Mouse (Mus musculus) liver, embryonic 14.5 days (tissue): ENCODE results near the gene Aebp2.

Experiments used
- CTCF ChIP-seq: IDR thresholded peaks from 2 replicates; pipeline ENCODE4 v1.5.1; 2016; ENCODE audit warnings: antibody characterized with exemption, low read depth, control low read depth
- EP300 ChIP-seq: IDR thresholded peaks from 2 replicates; pipeline ENCODE4 v1.6.1; 2016; ENCODE audit warnings: antibody characterized with exemption, low read depth

DNA sequence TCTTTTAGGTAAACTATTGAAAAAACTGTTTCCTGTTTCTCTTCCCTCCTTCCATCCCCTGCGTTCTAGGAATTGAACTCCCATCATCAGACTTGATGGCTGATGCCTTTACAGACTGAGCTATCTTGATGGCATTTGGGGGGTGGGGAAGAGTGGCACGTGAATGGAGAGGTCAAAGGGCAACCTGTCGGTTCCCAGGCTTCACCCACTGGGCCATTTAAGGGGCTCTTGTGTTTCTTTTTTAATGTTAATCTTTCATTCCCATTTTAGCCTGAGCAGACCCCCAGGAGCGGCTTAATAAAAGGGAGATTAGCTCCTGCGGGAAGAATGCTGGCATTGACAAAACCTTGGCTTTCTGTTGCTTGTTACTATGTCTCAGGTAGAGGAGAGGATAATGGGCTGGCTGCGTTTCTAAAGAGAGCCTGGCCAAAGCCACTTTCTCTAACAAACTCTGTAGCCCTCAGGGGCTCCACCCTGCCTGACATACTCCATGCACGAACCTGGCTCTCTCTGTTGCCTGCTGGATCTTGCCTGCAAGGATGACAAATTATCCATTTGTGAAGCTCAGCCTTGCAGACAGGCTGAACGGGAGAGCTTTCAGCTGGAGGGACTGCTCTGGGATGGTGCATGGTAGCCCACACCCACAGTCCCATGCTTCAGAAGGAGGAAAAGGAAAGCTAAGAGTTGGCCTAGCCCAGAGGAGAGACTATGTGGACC, 19.1 kb upstream of the Aebp2 start:
- TF ChIP-seq CTCF (no peak), EP300 (no peak)
